Mouse (Mus musculus) left cerebral cortex, postnatal 4 days (tissue): ENCODE results near the gene Prr27. TPM values are rescaled to one million over a fixed set of nuclear protein-coding genes. Genes with fewer than 3 reads are reported as not detected.

Experiments
- DNase-seq: peaks from one replicate; pipeline ENCODE4 v3.0.0-alpha.2; 2022
- intact Hi-C: fragments of 180-260 bp; cut with DNase I; formaldehyde crosslinking; loops from one replicate; pipeline ENCODE4 v1.15.1; 2025
- total RNA-seq, 2 experiments: library from RNA; stranded (reverse); gene quantifications; 2 replicates each; pipeline ENCODE4 v1.2.3; 2021

Prr27 gene
- not detected for total RNA-seq

DNA sequence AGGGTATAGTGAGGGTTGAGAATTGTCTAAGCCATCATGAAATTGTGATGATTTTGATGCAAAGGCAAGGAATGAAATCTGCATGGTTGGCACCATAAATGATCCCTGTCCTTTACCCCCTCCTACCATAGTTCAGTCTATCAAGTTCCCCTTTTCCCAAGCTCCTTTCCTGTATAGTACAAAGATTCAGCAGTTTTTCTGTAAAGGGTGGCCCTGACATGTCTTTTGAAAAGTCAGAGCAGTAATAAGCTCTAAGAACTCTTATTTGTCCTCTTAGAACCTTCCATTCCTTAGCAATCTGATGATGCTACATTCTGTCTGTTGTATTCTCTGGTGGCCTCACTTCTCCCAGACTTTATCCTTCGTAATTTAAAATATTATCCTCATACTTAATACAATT lies at the start of gene Prr27:
Gene Prr27 (plus strand): TSS at position 301 of the 400 bp plus-strand sequence.
- intact Hi-C loops, result no loop called here
- DNase-seq, result no peak

- no peak for DNase-seq
- intact Hi-C loops, result loop anchor here (10.0 kb wide), 1 partner anchor 612 kb away; no protein-coding TSS in a partner anchor
Observed at GRCm38 (mm10) chr5:87782731-87783130, 42.8 kb upstream of the Prr27 start.

DNA sequence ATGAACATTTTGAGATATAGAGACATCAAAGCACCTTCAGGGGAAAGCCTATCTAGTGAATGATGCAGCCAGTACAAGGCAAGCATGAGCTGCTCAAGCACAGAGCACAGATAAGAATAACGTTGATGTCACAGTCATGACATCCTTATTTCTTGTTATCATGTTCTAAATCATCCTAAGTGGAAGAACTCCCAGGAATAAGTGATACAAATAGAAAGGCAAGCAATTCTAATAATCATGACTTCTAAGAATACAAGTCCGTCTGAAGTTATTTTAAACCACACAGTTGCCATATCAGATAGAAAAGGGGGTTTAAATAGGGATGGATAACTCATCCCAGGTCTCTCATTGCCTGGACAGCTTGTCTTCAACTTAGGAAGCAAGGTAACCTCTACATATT lies 17.7 kb upstream of the Prr27 start, which contains the start of gene Csn1s2b:
Gene Csn1s2b (plus strand): TSS at position 301 of the 400 bp plus-strand sequence.
- intact Hi-C loops, result no loop called here
- DNase-seq, result no peak

DNA sequence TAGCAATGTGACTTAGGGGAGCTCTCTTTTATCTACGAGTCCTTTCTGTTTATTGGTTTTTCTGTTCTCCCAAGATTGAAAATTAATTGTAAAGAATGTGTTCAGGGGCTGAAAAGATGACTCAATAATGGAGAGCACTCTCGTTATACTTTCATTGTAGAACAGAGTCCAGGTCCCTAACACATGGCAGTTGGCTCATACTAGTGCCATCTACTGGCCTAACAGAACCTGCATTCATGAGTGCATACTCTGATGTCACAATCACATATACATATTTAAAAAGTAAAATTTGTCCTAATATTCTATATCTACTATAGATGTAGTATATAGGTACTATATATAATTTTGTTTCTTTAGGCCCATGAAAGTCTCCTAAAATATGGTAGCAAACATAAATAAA lies 16.2 kb upstream of the Prr27 start:
- intact Hi-C loops, result no loop called here
- DNase-seq, result no peak

GRCm38 (mm10) chr5:87855136-87855716 lies 29.7 kb downstream of the Prr27 start:
- intact Hi-C loops, result no loop called here
- DNase-seq, result no peak

GRCm38 (mm10) chr5:87870084-87870483 lies 44.6 kb downstream of the Prr27 start:
- DNase-seq, result peak; percentile 57
- intact Hi-C loops, result no loop called here

DNA sequence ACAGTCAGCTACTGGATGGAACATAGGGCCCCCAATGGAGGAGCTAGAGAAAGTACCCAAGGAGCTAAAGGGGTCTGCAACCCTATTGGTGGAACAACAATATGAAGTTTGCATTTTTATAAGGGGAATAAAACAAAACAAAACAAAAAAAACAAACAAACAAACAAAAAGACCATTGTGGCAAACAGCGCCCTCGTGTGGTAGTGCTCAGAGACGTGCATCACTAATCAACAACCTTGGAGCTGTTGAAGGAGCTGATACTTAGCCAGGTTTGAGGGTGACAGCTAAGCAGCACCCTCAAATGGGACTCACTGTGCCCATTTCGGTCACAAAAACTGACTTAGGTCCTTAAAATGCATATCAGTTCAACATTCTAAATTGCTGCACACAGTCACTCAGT lies 45.9 kb downstream of the Prr27 start:
- no peak for DNase-seq
- intact Hi-C loops, result no loop called here

DNA sequence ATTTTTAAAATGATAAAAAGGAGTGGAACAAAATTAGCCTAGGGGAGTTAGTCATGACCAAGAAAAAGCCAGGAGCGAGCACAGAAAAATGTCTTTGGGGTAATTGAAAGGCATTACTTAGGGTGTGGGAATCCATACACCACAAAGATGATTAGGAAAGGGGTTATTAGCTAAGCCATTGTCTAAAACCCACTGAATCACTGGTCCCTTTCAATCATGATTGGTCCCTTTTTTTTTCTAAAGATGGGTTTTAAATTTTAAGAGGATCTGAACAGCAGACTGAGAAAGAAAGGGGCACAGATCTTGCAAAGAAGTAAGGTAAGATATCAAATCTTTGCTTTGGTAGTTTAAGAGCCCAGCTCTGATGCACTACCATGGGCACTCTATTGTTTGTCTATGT lies 59.2 kb downstream of the Prr27 start, which contains the start of gene Odam:
Gene Odam (plus strand): TSS at position 301 of the 400 bp plus-strand sequence.
- no peak for DNase-seq
- intact Hi-C loops, result no loop called here

Other genes with a start within 250 kb of the Prr27 start
- gene Sult1e1, start 234.1 kb upstream of the Prr27 start, total RNA-seq, result not detected
- gene Csn1s1, start 159.5 kb upstream of the Prr27 start, total RNA-seq, result not detected
- gene Csn2, start 126.1 kb upstream of the Prr27 start, total RNA-seq, result not detected
- gene Csn1s2a, start 51.1 kb upstream of the Prr27 start, total RNA-seq, result not detected
- not detected for gene Csn1s2b, start 17.6 kb upstream of the Prr27 start, total RNA-seq
- not detected for gene Odam, start 59.3 kb downstream of the Prr27 start, total RNA-seq
- gene Csn3, start 99.9 kb downstream of the Prr27 start, total RNA-seq, result not detected
- under 1 TPM in 1 of 2 experiments, not detected in 1; 0.22 TPM for gene 2310003L06Rik, start 143.8 kb downstream of the Prr27 start, total RNA-seq
- not detected for gene Gm28434, start 143.8 kb downstream of the Prr27 start, total RNA-seq
- gene Cabs1, start 153.8 kb downstream of the Prr27 start, total RNA-seq, result not detected
- not detected for gene Smr3a, start 176.9 kb downstream of the Prr27 start, total RNA-seq